Mouse (Mus musculus) adrenal gland, adult 18-20 months (tissue): ENCODE measurements around the gene Col6a6. TPM values are rescaled to one million over a fixed set of nuclear protein-coding genes. Genes with fewer than 3 reads are reported as not detected.

Experiments
- DNase-seq, 2 experiments: peaks; one replicate each; pipeline ENCODE4 v3.0.0; 2021 to 2022; ENCODE audit warnings: low spot score in 2 of 2
- total RNA-seq, 2 experiments: library from RNA; stranded (reverse); gene quantifications; 1 replicate in 1 of 2; 2 replicates in 1 of 2; pipeline ENCODE4 v1.2.3; 2021

Gene Col6a6
- total RNA-seq, 2 experiments from 2014 or later = 0.96 to 2.1 TPM

DNA sequence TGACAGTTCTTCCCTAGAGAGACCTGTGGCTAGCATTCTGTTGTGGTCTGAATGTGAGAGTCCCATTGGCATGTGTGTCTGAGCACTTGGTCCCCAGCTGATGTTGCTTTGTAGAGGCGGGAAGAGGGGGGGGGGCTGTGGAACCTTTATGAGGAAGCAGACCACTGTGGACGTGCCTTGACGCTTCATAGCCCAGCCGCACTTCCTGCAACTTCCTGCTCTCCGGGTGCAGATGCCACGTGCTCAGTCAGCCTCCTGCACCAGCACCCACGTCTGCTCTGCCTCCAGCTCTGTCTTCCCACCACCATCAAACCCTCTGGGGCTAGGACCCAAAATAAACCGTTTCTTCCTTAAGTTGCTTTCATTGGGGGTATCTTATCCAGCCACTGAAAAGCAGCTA is 24.5 kb downstream of the Col6a6 start:
- DNase-seq = no peak

DNA sequence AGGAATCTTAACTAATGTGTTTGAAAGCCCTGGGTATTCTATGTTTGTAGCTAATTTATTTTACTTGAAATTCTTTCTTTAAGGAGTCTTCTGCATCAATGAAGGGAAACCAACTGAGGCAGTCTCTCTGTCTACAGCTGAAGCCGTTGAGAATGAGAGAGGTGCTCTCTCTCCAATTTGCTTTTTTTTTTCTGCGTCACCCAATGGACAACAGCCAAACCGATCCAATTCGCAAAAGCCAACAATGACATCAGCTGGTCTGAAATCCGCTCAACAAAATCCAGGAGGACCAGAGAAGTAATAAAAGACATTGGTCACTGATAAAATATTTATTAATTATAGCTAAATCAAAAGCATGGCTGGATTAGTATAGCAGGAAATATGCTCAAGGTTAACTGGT is 26.5 kb downstream of the Col6a6 start:
- no peak for DNase-seq

DNA sequence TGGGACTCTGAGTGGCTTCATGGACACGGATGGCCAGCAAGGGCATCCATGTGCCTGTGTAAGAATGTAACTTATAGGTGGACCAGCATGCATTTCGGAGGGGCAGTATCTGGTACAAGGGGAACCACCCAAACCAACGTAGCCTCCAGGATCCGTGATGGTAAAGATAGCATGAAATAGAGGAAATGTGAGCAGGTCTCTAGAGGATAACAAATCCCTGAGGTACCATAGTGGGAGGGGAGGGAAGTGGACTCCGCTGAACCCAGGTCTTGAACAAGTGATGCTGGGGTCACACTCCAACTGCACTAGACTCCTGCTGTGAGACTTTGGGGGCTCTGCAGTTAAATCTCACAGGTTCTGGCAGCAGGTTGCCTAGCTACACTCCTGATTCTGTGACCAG is 27.7 kb downstream of the Col6a6 start:
- no peak for DNase-seq

DNA sequence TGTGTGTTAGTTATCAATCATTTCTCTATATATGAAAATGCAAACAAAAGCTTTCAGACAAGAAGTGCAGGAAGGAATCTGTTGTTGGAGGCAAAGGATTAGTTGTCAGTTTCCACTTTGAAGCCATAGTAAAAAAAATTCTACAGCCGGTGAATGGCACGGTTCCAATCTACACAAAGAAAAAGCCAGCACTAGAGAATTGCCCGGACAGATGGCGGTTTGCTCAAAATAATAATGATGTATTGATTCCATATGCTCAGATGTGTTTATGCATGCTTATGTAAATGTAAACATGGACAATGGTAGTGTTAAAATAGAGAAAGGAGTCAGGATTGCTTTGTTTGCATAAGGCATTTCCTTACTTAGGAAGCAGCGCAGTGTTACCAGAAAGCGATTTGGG is 31.8 kb downstream of the Col6a6 start:
- DNase-seq = no peak

DNA sequence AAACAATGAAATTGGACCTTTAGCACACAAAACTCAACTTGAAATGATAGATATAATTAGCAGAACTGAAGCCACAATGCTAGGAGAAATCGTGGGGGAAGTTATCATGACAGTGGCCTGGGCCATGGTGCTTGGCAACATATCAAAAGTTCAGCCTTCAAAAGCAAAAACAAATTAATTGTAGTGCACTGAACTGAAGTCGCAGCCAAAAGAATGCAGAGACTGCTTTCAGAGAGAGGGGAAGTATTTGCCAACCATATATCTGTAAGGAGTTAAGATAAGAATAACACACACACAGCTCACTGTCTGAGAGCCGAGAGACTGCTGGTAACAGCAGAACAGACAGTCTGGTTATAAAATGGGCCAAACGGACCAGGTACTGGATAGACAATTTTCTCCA is 33.0 kb downstream of the Col6a6 start:
- no peak for DNase-seq

DNA sequence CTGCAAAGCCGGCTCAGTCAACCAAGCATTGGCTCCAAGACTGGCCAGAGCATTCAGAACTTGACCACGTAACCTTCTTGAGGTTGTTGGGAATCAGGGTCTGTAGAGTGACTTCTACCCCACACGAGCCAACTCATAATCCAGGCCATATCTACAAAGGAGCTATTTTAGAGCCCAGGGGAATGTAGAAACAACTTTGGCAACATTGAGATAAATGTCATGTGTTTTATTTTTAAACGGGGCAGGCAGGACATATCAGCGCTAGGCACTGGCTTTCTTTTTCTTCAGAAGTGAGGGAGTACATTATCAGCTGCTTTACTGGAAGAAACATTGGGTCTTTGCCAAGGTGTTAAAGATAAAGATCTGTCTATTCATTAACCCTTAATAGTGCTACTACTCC is 36.1 kb downstream of the Col6a6 start:
- no peak for DNase-seq

DNA sequence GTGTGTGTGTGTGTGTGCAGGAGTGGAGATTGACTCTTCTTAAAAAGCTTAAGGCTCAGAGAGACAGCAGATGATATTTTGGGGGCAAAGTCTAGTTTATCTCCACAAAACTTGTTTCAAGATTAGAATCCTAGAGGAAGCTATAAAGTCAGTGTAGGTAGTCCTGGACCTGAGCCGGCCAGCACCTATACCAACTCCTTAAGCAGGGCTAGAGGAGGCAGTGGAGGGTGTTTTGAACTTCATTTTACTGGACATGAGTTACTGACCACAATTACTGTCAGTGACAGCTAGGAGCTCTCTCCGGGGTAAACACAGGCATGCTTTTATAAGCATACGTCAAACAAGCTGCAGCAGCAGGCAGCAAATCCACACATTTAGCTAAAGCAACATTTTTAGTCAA is 39.8 kb downstream of the Col6a6 start:
- DNase-seq = no peak

DNA sequence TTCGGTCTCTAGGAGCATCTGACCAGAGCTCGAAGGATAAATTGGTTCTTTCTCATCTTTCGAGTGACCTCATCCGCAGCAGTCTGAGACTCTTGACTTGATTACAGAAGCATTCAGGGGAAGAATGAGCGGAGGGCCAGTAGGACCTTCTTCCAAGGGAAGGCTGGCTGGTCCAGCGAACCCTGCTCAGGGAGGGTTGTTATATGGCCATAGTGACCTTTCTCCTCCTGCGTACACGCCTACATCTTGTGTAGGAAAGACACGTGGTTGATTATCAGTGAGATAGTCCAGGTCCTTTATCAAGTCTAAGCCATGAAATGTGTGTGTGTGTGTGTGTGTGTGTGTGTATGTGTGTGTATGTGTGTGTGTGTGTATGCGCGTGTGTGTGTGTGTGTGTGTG is 40.2 kb downstream of the Col6a6 start:
- no peak for DNase-seq

DNA sequence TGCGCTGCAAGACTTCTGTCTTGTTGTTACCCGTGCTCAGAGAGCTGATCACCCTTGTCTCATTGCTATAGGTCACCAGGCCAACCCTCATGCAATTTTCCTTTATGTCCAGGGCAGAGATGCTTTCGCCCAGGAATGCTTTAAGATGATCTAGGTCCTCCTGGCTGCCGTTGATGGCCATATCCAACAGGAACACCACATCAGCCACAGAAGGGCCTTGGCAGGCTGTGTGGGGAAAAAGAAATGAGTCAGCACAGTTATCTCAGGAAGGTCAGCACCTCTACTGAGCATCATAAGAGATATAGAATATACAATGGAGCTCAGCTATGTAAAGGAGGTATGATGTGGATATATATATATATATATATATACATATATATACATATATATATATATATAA is 43.9 kb downstream of the Col6a6 start:
- no peak for DNase-seq

DNA sequence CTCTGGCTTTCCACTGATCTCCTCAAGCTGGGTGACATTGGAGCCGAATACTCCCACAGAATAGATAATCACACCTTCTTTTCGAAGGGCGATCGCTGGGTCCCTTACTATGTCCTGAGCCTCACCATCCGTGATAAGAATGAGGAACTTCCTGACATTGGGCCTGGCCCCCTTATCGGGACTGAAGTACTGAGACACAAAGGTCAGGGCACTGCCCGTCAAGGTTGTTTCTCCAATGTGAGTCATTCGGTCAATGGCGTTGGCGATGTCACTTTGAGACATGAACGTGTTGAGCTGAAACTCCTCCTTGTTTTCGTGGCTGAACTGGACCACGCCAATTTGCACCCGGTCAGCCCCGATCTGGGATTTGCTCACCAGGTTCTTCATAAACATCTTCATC is 47.3 kb downstream of the Col6a6 start:
- no peak for DNase-seq

DNA sequence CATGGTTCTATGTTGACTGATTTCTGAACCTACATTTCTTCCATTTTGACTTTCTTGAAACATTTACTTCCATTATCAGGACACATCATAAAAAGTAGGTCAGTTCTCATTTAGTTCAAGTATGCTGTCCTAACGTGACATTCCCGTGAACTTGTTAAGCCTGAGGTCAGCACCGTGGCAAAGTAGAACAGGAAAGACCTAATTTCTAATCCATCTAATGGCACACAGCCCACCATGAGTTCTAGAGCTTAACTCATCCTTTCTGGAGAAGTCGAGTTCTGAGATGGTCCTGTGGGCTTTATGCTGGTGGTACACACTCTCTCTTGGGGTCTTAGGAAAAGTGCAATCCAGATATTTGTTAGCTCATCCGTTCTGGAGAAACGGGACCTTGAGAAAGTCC is 49.2 kb downstream of the Col6a6 start:
- DNase-seq = no peak

DNA sequence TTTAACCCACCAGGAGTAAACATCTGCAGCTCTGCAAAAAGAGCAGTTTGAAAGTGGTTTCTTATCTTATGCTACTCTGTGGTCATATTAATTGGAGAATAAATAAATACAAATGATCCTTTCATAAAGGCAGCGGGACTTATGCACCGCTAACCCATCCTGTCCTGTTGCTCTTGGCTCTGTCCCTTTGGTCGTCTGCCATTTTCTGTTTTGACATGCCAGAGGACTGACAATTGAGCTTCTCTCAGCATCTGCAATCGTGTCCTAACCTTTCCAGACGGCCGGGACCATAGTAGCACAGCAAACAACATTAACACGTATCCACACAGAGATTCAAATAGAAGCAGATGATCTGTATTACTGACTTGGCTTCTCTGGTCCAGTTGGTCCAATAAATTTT is 53.1 kb downstream of the Col6a6 start:
- DNase-seq = no peak

DNA sequence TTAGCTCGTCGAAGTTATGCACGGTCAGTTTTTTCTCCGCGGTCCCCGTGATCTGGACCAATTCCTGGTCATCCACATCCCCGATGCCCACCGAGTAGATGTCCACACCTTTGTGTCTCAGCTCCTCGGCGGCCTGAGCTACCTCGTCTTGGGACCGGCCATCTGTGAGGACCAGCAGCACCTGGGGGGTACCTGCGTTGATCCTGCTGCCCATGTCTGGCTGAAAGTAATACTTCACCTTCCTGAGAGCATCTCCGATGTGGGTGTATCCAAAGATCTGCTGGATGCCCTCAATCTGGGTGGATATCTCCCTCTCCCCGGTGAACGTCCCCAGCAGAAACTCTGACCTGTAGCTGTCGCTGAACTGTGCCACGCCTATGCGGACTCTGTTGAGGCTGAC is 53.6 kb downstream of the Col6a6 start:
- no peak for DNase-seq

DNA sequence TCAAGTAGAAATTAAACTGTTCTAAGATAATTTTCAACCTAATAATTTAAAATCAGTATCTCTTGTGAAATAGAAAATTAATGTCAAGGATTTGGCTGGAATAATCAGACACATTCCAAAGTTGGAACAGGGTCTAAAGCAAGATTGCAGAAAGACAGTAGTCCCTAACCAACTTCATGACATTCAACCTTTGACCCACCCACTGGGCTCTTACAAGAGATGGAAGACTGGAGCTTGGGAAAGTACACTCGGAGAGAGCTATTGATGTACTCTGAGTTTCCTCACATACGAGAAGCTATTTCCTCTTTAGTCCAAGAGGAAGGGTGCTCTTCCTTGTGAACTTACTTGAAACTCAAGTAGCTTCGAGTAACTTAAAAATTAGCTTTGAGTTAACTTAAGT is 56.6 kb downstream of the Col6a6 start:
- DNase-seq = no peak

DNA sequence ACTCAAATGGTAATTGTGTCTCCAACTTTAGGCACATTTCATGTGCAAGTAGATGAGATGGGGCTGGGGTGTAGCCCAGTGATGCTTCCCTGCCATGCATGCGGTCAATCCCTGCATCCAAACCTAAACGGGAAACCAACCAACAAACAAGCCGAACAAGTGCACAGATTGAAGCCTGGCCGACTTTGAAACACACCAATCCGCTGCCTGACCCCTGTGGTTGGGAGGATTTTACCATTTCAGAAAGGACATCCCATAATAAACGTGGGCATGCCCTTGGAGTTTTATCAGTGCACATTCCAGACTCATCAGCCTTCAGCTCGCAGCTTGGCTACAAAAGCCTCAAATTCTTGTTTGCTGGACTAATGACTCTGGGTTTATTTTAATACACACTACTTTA is 57.3 kb downstream of the Col6a6 start:
- DNase-seq = no peak

DNA sequence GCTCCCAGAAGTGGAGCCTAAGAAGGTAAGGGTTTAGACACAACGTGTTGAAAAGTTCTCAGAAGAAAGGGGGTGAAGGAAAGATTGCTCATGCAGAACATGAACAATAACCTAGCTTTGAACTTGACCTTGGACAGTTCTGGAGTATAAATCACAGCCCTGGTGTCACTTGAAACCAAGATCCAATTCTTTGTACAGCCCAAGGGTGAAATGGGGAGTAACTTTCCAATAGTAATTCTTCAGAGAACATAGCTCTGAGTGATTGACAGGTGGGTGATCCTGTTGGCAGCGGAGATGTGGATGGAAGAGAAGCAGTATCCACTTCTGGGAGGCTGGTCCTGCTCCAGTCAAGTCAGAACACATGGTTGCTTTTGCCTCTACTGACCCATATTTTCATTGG is 62.1 kb downstream of the Col6a6 start:
- DNase-seq = no peak

DNA sequence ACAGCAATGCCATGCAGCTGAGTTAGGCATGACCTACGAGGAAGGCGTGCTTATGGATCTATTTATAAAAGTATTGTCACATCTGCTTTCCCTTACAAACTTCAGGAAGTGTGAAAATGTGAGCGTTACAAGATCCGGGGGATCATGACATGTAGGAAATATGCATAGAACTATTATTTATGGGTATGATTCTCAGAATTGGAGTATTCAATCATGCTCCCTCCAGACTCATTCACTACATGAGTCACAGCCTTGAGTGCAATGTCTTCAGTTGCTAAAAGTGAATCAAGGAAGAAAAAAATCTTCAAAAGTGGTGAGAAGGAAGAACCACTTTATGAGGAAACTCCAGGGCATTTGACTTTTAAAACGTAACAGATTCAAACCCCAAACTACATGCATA is 63.3 kb downstream of the Col6a6 start:
- no peak for DNase-seq

DNA sequence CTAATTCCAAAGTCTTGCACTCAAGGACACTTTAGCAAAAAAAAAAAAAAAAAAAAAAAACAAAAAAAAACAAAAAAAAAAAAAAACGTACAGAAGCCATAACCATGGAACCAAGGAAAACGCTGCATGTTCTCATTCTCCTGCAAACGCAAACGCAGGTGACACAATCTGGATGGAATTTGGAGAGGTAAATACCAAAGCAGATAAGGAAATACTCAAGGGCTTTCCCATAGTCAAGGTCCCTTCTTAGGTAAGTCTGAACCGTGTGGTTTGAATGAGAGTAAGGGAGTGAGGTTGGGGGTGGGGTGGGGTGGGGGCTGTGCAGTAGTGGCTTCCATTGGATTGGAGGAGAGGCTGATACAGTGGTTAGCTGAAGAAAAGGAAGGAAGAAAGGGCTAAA is 63.8 kb downstream of the Col6a6 start:
- no peak for DNase-seq

DNA sequence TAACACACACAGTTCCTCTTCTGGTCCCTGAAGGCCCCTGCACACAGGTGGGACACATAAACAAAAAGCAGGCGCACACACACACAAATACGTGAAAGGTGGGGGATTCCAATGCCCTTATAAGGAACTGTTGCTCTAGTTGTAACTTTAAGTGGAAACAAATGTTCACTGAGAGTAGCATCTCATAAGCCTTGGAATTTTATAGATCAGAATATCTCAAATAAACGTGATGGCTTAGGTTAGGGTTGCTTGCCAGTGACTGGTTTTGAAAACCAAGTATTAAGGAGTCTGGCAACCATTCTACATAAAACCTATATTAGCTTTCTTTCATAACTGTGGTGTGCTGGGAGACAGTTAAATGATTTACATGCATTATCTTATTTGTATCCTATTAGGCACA is 64.3 kb downstream of the Col6a6 start:
- no peak for DNase-seq

DNA sequence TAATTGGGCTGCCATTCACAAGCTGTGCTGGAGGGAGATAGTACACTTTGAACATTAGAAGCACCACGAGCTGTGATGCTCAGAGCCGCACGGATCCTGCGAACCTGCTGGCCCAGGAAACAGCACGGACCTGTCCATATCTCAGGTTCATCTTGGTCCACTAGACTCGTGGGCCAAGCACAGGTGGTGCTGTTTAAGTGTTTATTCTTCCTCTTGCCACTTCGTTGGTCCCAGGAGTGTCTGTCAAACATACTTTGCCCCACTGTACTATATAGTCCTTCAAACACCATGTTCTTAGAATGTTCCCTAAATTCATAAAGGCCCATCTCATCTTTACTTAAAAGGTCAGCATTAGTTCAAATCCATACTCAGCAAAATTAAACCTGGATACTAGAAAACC is 65.7 kb downstream of the Col6a6 start:
- no peak for DNase-seq

DNA sequence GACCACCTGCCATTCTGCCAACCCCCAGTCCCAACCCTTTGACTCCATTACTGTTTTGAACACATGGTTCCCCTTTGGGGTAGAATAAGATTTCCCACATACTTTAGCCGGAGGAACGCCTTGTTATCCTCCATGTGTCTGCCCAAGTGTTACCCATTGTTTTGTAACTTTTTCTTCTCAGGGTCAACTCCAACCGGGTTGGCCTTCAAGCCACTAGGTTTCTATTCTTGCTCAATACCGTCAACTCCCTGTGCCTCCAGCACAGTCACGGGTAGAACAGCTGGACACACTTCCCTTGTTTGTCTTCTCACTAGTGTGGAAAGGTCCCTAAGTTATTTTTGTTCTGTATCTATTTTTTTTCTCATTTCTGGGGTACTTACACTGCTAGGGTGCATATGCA is 69.1 kb downstream of the Col6a6 start:
- DNase-seq = no peak

DNA sequence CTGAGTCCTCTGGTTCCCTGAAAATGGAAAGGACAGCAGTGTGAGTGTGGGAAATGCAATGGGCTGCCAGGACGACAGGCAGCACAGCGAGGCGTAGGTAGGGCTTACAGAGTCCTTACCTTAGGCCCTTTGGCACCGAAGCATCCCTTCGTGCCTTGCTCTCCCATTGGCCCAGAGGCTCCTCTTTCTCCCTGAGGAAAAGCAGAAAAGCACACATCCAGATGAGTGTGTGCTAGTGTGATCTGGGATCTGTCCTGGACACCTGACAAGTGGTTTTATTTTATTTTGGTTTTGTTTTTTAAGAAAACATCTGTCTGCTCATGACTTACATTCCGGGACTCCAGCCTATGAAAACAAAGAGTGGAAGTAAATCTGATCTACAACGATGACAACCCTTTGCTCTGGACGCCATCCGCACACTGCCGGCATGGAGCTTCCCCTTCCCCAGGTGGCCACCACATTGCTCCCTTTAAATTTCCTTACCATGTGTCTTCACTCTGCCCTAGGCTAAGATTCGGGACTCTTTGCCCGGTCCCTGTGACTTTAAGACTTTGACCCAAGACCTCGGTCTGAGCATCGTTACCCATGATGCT is 69.7 kb downstream of the Col6a6 start:
- no peak for DNase-seq

DNA sequence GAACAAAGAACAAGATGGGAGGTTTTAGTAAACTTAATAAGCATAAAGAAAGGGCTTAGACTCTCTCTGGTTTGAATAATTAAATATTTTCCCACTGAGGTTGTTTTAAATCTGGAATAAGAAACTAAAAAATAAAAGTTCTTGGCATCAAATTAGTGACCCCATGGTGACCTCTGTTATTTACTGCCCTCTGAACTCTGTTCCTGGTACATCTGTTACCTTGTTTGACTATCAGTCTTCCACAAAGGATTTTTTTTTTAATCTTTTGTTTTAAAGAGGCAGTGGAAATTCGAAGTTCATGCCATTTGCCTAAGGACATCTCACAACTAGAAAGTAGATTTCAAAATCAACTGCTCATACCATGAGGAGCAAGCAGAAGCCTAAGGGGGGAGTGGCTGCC is 73.7 kb downstream of the Col6a6 start:
- DNase-seq = no peak

DNA sequence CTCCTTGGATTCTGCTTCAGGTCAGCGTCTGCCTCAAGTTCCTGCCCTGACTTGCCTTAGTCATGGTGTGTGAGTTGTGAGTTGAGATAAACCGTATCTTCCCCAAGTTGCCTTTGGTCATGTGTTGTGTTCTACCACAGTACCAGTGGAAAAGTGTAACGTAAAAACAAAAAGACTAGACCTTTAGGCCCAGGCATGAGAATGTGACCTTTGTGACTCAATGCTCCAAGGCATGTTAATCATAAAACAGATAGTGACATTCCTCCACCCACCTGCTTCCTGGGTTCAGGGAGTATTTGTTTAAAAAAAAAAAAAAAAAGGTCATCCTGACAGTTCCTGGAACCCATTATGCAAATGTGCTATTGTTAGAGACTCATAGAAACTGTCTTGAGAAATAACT is 82.1 kb downstream of the Col6a6 start:
- no peak for DNase-seq
